Mouse (Mus musculus): ENCODE measurements around the gene Slc35e3.
"Not testable (repeated sequence)": the region's sequence is repeated elsewhere in the genome, so short reads cannot be mapped to it uniquely, and the experiment has no call there.

Slc35e3 gene

GRCm38 (mm10) chr10:117712871-117713270, 33.3 kb downstream of the Slc35e3 start:
- no peak for DNase-seq (ENCODE audit: low spot score)

- DNase-seq (ENCODE audit: low spot score) = no peak
Measured at GRCm38 (mm10) chr10:117712191-117712754, 33.9 kb downstream of the Slc35e3 start.

GRCm38 (mm10) chr10:117711408-117711807, 34.8 kb downstream of the Slc35e3 start:
- DNase-seq (ENCODE audit: low spot score) = no peak

- DNase-seq (ENCODE audit: low spot score) = peak; percentile 95
Measured at GRCm38 (mm10) chr10:117710604-117711141, 35.5 kb downstream of the Slc35e3 start, which contains the start of gene Mdm2. Gene Mdm2 (minus strand): TSS chr10:117710758.

GRCm38 (mm10) chr10:117709930-117710603, 36.1 kb downstream of the Slc35e3 start:
- DNase-seq (ENCODE audit: low spot score) = peak; percentile 49

GRCm38 (mm10) chr10:117709326-117709830, 36.8 kb downstream of the Slc35e3 start:
- no peak for DNase-seq (ENCODE audit: low spot score)

GRCm38 (mm10) chr10:117708856-117709255, 37.3 kb downstream of the Slc35e3 start:
- DNase-seq (ENCODE audit: low spot score) = no peak

- DNase-seq (ENCODE audit: low spot score) = no peak
Measured at GRCm38 (mm10) chr10:117708376-117708775, 37.8 kb downstream of the Slc35e3 start.

- DNase-seq (ENCODE audit: low spot score) = no peak
Measured at GRCm38 (mm10) chr10:117707114-117707838, 38.9 kb downstream of the Slc35e3 start.

GRCm38 (mm10) chr10:117706440-117706839, 39.7 kb downstream of the Slc35e3 start:
- no peak for DNase-seq (ENCODE audit: low spot score)

- no peak for DNase-seq (ENCODE audit: low spot score)
Measured at GRCm38 (mm10) chr10:117705806-117706205, 40.4 kb downstream of the Slc35e3 start.

GRCm38 (mm10) chr10:117704964-117705335, 41.2 kb downstream of the Slc35e3 start:
- no peak for DNase-seq (ENCODE audit: low spot score)

GRCm38 (mm10) chr10:117704314-117704963, 41.7 kb downstream of the Slc35e3 start:
- not testable (repeated sequence) for DNase-seq (ENCODE audit: low spot score)

GRCm38 (mm10) chr10:117703506-117703905, 42.7 kb downstream of the Slc35e3 start:
- DNase-seq (ENCODE audit: low spot score) = no peak

GRCm38 (mm10) chr10:117702024-117702833, 43.9 kb downstream of the Slc35e3 start:
- no peak for DNase-seq (ENCODE audit: low spot score)

- no peak for DNase-seq (ENCODE audit: low spot score)
Measured at GRCm38 (mm10) chr10:117701034-117701829, 44.9 kb downstream of the Slc35e3 start.

GRCm38 (mm10) chr10:117700450-117700849, 45.7 kb downstream of the Slc35e3 start:
- DNase-seq (ENCODE audit: low spot score) = no peak

- DNase-seq (ENCODE audit: low spot score) = no peak
Measured at GRCm38 (mm10) chr10:117699914-117700313, 46.3 kb downstream of the Slc35e3 start.

- no peak for DNase-seq (ENCODE audit: low spot score)
Measured at GRCm38 (mm10) chr10:117698313-117699138, 47.6 kb downstream of the Slc35e3 start.
